Mouse (Mus musculus) macrophage (primary cell): ENCODE measurements around the gene Pmf1. TPM values are rescaled to one million over a fixed set of nuclear protein-coding genes. Genes with fewer than 3 reads are reported as not detected.

Source experiments
- H3K27ac ChIP-seq: fragments of 350-480 bp; formaldehyde crosslinking; 2 replicates; pipeline ENCODE4 v1.9.0; 2021
- H3K36me3 ChIP-seq: fragments of 350-480 bp; formaldehyde crosslinking; 2 replicates; pipeline ENCODE4 v1.9.0; 2021; ENCODE audit errors: inconsistent target
- H3K4me3 ChIP-seq: fragments of 350-480 bp; formaldehyde crosslinking; 2 replicates; pipeline ENCODE4 v1.9.0; 2021; ENCODE audit errors: inconsistent target
- H3K79me2 ChIP-seq: fragments of 350-480 bp; formaldehyde crosslinking; 2 replicates; pipeline ENCODE4 v1.9.0; 2021; ENCODE audit errors: inconsistent target
- WGBS: methylation state at CpG from one replicate; pipeline ENCODE4 v1.1.7; 2026; ENCODE audit warnings: inconsistent platforms; ENCODE audit not compliant: missing documents; 5-methylcytosine and 5-hydroxymethylcytosine counted together
- polyA plus RNA-seq: library from polyadenylated mRNA; stranded (reverse); fragments of 250-400 nt; gene quantifications from 3 replicates; pipeline ENCODE4 v1.2.4, GENCODE M21; 2018; ENCODE audit warnings: inconsistent platforms

The Pmf1 gene
- polyA plus RNA-seq, 1 experiment from 2014 or later, result 26.5 TPM

DNA sequence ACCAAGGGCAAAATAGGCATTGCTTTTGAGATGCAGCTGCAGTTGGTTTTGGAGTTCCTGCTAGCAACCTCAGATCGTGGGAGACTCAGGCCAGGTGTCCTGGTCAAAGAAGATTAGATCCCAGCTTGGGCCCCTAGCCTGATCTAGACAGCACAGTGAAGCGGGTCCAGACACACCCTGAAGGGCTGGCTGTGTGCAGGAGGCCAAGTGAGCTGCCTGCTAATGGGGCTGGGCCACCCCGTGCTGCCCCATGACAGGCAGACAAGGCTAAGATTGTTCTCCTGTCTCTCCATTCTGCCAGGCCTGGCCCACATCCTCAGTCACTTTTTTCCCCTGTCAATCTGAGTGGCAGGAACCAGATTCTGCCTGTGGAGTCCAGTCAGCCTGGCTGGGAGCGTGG lies 46.4 kb downstream of the Pmf1 start:
- no peak overlapping the region for H3K4me3 ChIP-seq
- no peaks in the 10 kb centered on the region for H3K79me2 ChIP-seq
- H3K27ac ChIP-seq, result no peak overlapping the region
- 82% methylated on average over 4 of the region's 4 CpGs for WGBS
- H3K36me3 ChIP-seq, result peaks cover 33% of the 10 kb centered on the region

DNA sequence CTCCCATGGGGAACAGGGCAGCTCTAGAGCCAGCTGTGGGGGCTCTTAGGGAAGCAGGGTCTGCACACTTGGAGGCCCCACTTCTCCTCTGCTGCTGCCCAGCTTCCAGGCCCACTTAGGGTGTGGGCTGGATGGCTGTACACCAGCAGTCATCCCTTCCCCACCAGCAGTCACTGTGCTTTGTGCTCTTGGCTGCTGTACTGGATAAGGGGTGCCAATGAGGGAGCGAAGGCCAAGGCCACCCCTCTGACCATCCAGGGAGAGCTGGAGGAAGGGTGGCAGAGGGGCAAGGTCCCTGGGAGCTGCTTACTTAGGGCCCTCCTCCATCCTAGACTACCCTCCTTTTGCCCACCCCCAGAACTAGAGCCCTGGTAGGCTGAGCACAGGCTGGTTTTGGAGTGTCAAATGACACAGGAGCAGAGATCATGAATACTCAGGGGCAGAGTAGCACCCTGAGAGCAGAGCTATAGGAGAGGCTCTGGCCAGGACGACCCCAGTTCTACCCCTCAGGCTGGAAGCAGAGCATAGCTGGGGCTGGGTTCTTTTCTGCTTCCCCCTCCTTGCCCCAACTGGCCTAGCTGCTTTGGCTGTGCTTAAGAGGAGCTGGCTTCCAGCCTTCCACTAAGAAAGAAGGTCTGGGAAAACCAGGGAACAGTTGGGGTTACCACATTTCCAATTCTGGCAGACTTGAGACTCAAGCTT lies 48.4 kb downstream of the Pmf1 start:
- Histone ChIP-seq H3K4me3 (no peak overlapping the region), H3K79me2 (no peaks in the 10 kb centered on the region), H3K27ac (no peak overlapping the region), H3K36me3 (peaks cover 52% of the 10 kb centered on the region)
- 91% methylated on average over 2 of the region's 2 CpGs for WGBS

DNA sequence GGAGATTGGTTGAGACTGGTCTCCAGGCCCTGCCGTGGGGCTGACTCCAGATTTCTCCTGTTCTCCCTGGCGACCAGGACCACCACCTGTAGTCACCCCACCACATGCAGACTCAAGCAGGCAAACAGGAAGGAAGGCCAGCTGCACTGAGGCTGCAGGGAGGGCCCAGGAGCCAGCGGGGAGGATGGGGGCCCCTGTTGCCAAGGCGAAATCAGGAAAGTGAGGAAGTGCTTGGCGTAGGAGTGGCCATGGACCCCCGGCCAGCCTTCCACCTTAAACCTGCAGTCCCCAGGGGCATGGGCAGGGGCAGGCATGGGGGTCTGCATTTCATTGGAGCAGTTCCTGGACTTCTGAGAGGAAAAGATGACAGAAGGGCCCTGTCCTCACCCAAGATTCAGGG lies 49.0 kb downstream of the Pmf1 start:
- no peaks in the 10 kb centered on the region for H3K79me2 ChIP-seq
- 36% methylated on average over 6 of the region's 6 CpGs for WGBS
- H3K4me3 ChIP-seq, result no peak overlapping the region
- peaks cover 58% of the 10 kb centered on the region for H3K36me3 ChIP-seq
- H3K27ac ChIP-seq, result no peak overlapping the region

DNA sequence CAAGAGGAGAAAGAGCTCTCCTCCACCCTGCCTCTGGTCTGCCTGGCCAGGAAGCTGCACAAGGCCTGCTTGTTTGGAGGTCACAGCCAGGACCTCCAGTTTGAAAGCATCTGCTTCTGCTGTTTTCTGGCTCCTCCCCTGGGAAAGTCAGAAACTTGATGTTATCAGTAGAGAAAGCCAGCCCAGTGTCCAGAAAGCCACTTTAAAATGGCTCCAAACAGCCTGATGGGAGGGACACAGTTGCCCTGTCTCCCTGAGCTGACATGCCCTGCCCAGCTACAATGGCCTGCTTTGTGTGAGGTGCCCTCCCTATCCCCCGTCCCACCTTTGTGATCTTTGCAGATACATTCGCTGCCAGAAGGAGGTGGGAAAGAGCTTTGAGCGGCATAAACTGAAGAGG lies 50.1 kb downstream of the Pmf1 start:
- Histone ChIP-seq H3K79me2 (no peaks in the 10 kb centered on the region), H3K27ac (no peak overlapping the region), H3K36me3 (peaks cover 69% of the 10 kb centered on the region), H3K4me3 (no peak overlapping the region)
- 94% methylated on average over 3 of the region's 3 CpGs for WGBS

DNA sequence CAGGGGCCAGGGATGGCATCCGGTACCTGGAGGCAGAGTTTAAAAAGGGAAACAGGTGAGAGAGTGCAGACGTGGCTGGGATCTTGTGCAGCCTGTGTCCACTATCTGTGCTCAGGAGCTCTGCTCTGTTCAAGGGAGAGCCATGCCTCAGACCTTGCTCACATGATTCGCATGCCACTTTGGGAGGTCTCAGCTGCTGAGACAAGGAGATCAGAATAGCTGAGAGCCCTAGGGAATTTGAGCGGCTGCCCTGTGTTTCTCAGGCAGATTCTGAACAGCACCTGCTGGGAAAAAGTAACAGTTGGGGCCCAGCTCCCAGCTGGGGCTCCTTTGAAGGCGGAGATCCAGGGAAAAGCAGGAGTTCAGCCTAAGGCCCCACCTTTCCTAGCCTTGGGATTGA lies 50.5 kb downstream of the Pmf1 start:
- WGBS, result 92% methylated on average over 5 of the region's 5 CpGs
- Histone ChIP-seq H3K27ac (no peak overlapping the region), H3K36me3 (peaks cover 73% of the 10 kb centered on the region), H3K79me2 (no peaks in the 10 kb centered on the region), H3K4me3 (no peak overlapping the region)

DNA sequence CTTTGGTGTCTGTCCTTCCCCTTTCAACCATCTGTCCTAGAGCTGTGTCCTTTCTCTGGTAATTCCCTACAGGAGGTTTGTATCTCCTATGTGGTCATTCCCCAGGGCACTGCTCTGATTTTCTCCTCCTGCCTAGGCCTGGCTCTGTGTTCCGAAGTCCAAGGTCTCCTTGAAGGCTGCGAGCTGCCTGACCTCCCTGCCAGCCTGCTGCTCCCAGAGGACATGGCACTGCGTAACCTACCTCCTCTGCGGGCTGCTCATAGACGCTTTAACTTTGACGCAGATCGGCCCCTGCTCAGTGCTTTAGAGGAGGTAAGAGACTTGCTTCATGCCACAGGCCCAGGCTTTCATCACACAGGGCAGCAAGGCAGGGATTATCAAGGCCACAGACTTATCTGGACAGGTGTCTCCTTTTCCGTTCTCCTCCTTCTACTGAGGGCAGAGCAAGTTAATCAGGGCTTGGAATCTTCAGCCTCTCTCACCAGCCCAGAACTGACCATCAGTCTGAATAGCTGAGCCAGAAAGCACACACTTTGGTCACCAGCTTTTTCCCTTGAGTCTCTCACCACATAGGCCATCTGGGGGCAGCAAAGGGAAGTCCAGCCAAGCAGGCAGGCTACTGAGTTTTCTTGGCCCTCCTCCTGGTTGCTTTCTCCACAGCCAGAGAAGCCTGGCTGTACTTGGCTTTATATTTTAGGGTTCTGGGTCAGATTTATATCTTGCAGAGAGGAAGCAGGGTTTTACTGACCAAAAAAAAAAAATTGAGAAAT lies 55.5 kb downstream of the Pmf1 start:
- Histone ChIP-seq H3K27ac (no peak overlapping the region), H3K4me3 (no peak overlapping the region), H3K36me3 (peaks cover 99% of the 10 kb centered on the region), H3K79me2 (no peaks in the 10 kb centered on the region)
- 97% methylated on average over 8 of the region's 8 CpGs for WGBS

DNA sequence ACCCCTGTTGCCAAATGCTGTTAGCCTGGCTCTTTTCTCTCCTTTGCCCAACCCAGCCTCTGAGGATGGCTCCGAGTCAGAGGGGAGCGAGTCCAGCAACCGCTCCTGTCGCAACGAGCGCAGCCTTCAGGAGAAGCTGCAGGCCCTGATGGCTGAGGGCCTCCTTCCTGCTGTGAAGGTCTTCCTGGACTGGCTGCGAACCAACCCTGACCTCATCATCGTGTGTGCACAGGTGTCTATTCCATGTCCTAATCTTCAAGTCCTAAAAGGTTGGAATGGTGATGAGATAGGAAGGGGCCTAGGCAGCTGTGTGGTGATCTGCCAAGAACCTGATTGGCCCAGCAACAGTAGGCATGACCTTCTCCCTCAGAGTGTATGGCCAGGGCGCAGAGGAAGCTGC lies 57.2 kb downstream of the Pmf1 start:
- 94% methylated on average over 6 of the region's 9 CpGs for WGBS

DNA sequence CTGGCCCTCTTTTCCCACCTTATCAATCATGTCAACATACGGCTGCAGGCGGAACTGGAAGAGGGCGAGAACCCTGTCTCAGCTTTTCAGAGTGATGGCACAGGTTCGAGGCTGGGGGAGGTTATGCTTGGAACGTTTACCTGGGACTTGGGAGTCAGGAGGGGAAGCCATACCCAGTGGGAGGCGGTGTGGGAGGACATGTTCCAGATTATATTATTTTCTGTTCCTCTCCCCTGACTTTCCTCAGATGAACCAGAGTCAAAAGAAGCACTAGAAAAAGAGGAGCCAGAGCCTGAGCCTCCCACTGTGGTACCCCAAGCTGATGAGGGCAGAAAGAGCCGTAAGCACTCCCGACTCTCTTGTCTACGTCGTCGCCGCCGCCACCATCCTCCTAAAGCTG lies 59.4 kb downstream of the Pmf1 start:
- H3K4me3 ChIP-seq, result no peak overlapping the region
- no peaks in the 10 kb centered on the region for H3K79me2 ChIP-seq
- WGBS, result 95% methylated on average over 13 of the region's 13 CpGs
- H3K27ac ChIP-seq, result no peak overlapping the region
- H3K36me3 ChIP-seq, result peaks cover 98% of the 10 kb centered on the region

More for the DNA sequence above, 57.2 kb downstream of the Pmf1 start:
- H3K79me2 ChIP-seq, result no peaks in the 10 kb centered on the region
- peaks cover 97% of the 10 kb centered on the region for H3K36me3 ChIP-seq
- no peak overlapping the region for H3K27ac ChIP-seq
- H3K4me3 ChIP-seq, result no peak overlapping the region

Other genes with a start within 250 kb of the Pmf1 start
- gene Rhbg, start 155.6 kb downstream of the Pmf1 start, polyA plus RNA-seq, result not detected in 3 replicates
- not detected in 3 replicates for gene Gm38392, start 123.1 kb downstream of the Pmf1 start, polyA plus RNA-seq
- gene Tsacc, start 113.3 kb downstream of the Pmf1 start, polyA plus RNA-seq, result 2.0 to 2.8 TPM (median 2.1 TPM) in 3 replicates
- gene Cct3, start 113.2 kb downstream of the Pmf1 start, polyA plus RNA-seq, result 72.7 to 217 TPM (median 87.3 TPM) in 3 replicates
- gene Glmp, start 85.3 kb downstream of the Pmf1 start, polyA plus RNA-seq, result 347 to 461 TPM (median 393 TPM) in 3 replicates
- gene Tmem79, start 74.2 kb downstream of the Pmf1 start, polyA plus RNA-seq, result 0.13 to 0.59 TPM (median 0.42 TPM) in 3 replicates
- 14.9 to 23.8 TPM (median 23.6 TPM) in 3 replicates for gene Smg5, start 74.1 kb downstream of the Pmf1 start, polyA plus RNA-seq
- not detected in 3 replicates for gene Paqr6, start 45.7 kb downstream of the Pmf1 start, polyA plus RNA-seq
- gene Bglap3, start 37.6 kb downstream of the Pmf1 start, polyA plus RNA-seq, result not detected in 3 replicates
- not detected in 3 replicates for gene Bglap2, start 31.6 kb downstream of the Pmf1 start, polyA plus RNA-seq
- not detected in 3 replicates for gene Bglap, start 25.9 kb downstream of the Pmf1 start, polyA plus RNA-seq
- gene Slc25a44, start 14.8 kb upstream of the Pmf1 start, polyA plus RNA-seq, result 23.0 to 38.3 TPM (median 30.3 TPM) in 3 replicates
- 7.3 to 33.5 TPM (median 7.7 TPM) in 3 replicates for gene Sema4a, start 50.9 kb upstream of the Pmf1 start, polyA plus RNA-seq
- gene Lmna, start 99.6 kb upstream of the Pmf1 start, polyA plus RNA-seq, result 96.7 to 217 TPM (median 105 TPM) in 3 replicates
- 0.08 to 0.10 TPM (median 0.10 TPM) in 3 replicates for gene Mex3a, start 122.1 kb upstream of the Pmf1 start, polyA plus RNA-seq
- gene Rab25, start 138.0 kb upstream of the Pmf1 start, polyA plus RNA-seq, result not detected in 3 replicates
- 164 to 206 TPM (median 186 TPM) in 3 replicates for gene Lamtor2, start 142.7 kb upstream of the Pmf1 start, polyA plus RNA-seq
- gene Ubqln4, start 143.4 kb upstream of the Pmf1 start, polyA plus RNA-seq, result 26.3 to 31.7 TPM (median 26.5 TPM) in 3 replicates
- 108 to 122 TPM (median 113 TPM) in 3 replicates for gene Ssr2, start 165.5 kb upstream of the Pmf1 start, polyA plus RNA-seq
- gene Arhgef2, start 195.6 kb upstream of the Pmf1 start, polyA plus RNA-seq, result 83.0 to 111 TPM (median 86.2 TPM) in 3 replicates
- gene Rxfp4, start 242.8 kb upstream of the Pmf1 start, polyA plus RNA-seq, result not detected in 3 replicates